Mouse (Mus musculus) neural tube, embryonic 10.5 days (tissue): ENCODE results near the gene Wdfy2.
A peak's percentile ranks its signal among the peaks of the same experiment; 100 is the strongest.
"Not testable (repeated sequence)": the region's sequence is repeated elsewhere in the genome, so short reads cannot be mapped to it uniquely, and the experiment has no call there.

Experiments
- DNase-seq: peaks from one replicate; pipeline ENCODE4 v3.0.0-alpha.2; 2017; ENCODE audit warnings: low spot score; ENCODE audit errors: extremely low spot score

Gene Wdfy2

DNA sequence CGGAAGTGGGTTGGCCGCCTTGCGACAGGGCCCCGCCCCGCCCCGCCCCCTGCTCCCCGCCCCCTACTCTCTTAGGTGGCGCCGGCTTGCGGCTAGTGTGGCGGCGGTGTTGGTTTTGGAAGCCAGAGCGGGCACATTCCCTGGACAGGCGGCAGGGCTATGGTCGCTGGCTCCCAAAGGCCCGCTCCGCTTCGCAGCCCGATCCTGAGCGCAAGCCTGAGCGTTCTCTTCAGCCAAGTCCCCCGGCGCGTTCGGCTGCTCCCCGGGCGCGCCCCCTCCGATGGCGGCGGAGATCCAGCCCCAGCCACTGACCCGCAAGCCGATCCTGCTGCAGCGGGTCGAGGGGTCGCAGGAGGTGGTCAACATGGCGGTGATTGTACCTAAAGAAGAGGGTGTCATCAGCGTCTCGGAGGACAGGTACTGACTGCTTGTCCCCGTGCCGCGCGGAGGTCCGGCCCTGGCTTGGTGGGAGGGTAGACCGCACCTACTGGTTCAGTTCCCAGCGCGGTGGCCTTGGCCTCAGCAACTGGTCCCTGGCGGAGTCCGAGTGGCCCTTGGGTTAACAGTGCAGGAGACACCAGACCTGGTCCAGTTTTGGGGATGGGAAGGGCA, at the start of gene Wdfy2:
Gene Wdfy2, plus strand, starts transcription at position 38 of the 612 bp plus-strand sequence.
- DNase-seq, result peak; percentile 70

DNA sequence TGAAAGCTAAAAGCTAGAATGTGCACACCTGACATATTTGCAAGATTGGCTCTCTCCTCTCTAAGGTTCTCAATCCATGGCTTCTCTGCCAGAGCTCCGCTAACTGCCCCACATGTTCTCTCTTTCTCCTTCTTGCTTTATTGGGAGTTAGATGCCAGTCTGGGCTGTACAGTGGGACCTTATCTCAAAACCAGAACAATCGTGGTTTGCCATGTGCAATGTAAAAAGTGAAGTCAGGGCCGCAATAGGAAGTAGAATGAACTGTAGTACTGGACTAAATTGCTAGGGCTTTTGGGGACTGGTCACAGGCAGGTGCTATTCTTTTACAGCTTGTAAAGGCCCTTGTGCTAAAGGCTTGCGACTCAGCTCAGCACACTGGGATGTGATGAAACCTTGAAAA, 48.2 kb upstream of the Wdfy2 start:
- DNase-seq, result no peak

DNA sequence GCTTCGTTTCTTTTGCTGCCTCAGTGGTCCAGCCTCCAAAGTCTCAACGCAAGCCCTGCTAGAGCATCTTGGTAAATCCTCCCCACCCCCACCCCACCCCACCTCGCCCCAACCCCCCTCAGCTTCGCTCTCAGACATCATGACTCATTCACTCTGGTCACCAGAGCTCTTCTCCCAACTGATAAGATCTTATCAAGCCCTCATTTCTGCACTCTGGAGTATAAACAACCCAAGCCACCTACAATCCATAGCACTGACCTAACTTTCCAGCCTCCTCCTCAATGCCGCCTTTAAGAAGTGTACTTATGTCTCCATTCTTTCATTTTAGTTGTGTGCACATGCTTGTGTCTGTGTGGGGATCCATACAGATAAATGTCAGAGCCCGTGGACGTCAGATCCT, 41.8 kb upstream of the Wdfy2 start:
- DNase-seq, result no peak

DNA sequence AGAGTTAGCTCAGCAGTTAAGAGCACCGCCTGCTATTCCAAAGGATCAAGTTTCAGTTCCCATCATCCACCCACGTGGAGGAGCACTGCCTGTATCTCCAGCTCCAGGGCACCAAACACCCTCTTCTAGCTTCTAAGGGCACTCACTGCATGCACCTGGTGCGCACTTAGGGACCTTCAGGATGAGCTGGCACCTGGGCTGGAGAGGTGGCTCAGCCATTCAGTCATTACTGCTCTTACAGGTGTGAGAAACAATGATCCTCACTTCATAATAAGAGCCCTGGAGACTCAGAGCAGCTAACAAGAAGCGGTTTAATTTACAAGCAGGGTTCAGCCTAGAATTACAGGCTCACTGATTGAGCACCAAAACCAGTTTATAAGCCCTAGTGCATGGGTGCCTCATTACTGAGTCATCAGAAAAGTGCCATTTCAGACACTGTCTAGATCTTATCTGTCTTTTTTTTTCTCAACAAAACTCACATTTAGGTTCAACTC, 38.8 kb upstream of the Wdfy2 start:
- peak; percentile 39 for DNase-seq

DNA sequence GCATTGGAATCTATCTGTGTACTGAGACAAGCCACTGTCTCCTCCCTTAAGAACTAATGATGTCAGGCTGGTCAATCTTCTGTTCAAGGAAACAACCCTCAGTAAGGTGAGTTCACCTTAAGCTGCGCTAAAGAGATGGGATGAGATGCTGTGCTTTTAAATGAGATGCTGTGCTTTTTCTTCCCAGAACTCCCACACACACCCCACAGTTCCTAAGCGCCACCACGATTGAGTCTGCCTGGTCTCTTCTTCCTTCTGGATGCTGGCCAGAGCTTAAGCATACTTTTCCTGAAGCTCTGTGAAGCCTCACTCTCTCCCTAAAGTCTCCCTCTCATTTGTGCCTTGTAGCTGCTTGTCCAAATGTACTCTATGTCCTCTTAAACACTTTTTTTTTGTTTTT, 36.7 kb upstream of the Wdfy2 start:
- no peak for DNase-seq

DNA sequence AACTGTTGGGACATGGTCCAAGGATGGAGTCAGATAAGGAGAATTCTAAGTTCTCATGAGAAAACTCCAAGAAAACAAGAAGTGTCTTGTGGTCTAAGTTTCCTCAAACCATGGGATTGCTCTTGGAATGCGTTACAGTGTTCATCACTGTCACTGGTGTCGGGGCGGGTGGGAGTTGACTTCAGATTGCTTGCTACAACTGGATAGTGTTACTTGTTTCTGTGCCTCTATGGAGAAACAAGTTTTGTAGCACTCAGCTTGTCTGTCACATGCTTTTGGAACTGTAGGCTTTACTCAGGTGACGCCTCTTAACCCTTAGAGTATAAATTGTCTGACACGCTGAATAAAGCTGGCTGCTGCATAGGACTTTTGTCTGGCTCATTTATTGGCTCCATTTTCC, 34.3 kb upstream of the Wdfy2 start:
- no peak for DNase-seq

DNA sequence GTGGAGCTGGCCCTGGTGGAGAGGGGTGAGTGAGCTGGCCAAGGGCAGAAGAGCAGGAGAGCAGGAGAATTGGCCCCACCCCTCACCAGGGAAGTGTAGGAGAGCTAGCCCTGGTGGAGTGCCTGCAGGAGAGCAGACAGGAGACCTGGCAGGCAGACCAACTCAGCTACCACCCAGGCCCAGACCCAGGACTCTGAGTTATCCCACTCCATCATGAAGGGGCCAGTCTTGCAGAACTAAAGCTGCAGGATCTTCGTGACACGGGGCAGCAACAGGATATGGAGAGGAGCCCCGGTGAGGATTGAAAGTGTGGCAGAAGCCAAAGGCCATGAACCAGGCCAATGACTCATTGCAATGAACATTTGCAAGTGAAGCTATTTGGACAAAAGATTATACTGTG, 30.6 kb upstream of the Wdfy2 start:
- no peak for DNase-seq

DNA sequence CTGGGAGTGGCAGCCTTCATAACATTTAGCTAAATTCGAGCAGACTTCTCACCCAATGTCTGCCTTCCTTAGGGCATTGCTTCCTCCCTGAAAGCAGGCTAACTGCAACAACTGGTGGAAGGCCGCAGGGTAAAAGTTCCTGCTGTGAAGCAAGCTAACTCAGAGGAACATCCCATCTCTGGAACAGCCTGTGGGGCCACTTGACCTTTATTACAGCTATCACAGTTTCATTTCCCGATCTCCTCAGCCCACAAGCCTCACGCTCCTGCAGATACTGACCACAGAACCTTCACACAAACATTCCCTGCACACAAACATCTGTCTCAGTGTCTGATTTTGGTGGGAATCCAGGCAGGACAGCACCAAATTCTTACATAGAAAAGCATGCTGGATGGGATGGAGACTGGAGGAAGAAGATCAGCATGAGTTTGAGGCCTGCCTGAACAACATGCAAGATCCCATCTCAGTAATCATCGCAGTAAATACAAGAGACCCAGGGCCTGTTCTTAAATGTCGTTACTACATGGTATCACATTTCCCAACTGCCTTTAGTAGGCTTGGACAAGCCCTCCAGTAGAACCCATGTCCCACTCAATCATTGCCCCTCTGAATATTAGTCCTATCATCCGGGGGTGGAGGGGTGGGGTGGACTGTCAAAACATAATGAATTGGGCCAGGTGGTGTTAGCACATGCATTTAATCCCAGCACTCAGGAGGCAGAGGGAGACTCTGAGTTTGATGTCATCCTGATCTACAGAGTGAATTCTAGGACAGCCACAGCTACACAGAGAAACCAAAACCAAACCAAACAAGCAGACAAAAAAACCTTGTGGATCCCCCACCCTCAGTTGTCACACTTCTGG, 28.6 kb upstream of the Wdfy2 start:
- no peak for DNase-seq

DNA sequence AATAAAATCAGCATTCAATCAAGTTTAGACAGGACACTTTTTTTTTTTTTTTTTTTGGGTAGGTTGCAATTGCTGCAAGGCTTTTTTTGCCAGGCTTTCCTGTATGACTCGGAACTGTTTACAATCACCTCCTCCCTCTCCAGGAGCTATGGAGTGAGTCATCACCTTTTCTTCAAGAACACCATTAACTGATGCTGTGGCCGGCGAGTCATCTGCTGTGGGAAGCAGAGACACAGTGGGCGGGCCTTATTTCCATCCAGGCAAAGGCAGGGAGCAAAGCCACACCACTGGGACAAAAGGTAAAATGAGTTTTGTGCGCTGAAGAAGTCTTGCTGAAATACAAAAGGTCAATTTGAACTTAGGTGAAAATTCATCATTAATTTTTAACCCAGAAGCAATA, 24.7 kb upstream of the Wdfy2 start:
- no peak for DNase-seq

DNA sequence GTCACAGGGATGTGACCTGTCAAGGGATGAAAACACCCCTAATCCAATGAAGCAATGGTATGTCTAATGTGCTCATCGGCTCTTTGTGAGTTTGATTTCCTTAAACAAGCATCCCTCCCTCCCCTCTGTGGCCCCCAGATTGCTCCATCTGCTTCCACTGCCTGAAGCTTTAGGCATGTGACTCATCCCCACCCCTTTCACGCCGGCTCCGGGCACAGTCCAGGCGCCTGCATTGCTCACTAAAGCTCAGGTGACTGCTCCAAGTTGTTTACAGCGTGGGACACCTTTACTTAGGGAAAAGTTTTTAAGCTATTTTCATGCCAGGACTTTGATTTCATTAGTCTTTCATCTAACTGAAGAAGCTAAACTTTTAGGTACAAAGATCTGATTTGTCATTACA, 22.9 kb upstream of the Wdfy2 start:
- no peak for DNase-seq

DNA sequence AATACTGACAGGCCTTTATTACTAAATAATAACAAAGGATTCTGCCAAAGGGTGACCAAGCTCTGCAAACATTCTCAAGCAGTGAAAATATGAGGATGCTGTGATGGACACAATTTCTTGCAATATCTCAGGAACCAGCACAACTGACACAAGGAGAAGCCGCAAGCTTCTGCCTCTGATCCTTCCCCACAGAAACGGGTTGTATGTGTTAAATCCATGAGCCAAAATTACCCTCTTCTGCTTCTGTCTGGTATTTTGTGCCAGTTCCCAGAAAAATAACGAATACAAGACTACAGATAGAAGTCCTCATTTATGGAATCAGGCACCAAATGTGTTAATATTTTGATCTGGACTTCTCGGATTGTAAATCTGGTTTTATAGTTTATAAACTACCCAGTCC, 20.7 kb upstream of the Wdfy2 start:
- no peak for DNase-seq

DNA sequence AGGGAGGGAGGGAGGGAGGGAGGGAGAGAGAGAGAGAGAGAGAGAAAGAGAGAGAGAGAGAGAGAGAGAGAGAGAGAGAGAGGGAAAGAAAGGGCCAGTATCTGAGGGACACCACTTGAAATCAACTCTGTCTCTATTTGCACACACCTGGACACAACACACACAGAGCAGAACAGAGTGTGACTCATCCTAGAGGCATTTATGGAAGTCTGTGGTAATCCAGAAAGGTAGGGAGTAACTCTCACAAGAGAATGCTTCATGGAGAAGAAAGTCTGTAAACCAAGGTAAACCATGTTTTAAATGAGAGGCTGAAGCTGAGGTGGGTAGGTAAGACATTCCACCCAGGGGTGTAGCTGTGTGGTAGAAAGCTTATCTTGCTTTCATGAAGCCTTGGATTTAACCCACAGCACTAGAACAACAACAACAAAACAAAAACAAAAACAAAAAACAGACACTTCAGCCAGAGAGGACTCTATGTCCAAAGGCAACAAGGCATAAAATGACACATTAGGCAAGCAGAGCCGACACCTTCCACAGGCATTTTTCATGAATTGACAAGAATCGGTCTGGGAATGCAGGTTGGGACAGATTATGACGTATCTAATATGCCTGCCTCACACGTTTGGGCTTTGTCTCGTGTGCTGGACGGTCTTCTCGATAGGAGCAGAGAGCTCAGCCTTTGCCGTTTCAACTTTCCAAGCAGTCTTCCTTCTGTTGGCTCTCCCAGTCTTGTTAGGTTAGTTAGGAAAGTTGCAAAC, 11.7 kb upstream of the Wdfy2 start:
- DNase-seq, result no peak

DNA sequence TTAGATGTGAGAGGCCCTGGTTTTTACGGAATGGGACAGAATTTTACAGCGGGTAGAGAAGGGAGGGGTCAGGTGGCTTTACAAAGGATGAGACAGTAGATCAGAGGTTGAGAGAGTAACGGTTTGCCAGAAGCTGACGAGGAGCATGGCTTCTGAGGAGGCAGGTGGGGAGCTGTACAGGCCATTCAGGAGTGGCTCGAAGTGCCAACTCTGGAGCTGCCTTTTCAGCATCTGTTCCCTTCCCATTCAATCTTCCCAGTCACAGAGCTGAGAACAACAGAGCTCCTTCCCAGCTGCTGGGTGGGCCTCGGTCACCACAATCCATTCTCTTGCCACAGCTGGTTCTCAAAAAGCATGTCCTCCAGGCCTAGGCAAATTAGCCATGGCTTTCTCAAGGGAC, 8.2 kb upstream of the Wdfy2 start:
- DNase-seq, result no peak

DNA sequence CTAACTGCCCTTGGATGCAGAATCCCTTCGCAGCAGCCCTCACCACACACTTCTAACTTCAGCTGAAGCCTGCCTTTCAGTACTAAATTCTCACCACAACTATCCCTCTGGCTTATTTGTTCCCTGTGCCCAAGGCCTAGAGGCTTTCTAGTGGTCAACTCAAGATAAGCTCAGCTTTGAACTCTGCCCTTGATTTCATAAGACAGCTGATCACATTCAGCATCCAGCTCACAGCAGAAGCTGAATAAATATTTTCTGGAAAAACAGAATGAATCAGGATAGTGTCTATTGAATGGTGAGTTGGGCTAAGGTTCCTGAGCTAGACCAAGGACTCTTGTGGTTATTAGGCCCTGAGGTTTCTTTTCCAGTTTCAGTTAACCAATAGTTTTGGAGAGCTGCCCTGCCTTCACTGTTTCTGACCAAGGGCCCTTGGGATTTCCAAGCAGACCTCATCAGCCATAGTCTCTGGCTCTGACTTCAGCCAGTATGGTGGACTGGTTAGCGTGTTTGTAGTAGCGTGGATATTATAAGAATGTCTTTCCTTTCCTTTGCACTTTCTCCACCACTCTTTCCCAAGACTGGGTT, 5.7 kb upstream of the Wdfy2 start:
- DNase-seq, result no peak

DNA sequence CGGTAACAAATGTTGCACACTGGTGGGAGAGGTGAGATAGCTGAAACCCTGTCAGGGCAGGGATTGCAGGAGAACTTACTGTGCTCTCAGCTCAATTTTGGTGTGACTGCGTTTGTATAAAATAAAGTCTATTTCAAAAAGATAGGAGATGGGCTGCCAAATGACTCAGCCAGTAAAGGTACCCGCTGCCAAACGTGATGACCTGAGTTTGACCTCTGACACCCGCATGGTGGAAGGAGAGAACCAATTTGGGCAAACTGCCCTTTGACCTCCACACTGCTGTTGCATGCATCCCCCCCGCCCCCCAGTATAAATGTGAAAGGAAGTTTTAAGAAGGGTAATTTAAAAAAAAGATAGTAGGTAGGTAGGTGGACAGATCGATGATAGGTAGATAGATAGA, 4.4 kb upstream of the Wdfy2 start:
- no peak for DNase-seq

DNA sequence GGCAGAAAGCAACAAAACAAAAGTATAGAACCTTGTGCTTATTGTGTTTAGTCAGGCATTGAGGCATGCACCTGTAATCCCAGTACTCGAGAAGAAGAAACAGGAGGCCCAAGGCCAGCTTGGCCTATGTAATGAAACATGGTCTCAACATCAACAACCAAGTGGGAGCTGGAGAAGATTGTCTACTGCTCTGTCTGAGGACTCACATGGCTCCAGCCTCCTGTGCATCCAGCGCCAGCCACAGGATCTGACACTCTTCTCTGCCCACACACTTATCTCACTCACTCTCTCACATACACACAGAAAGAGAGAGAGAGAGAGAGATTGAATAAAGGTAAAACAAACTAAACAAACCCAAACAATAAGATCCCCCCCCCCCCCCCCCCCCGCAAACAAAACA, 3.9 kb upstream of the Wdfy2 start:
- no peak for DNase-seq

DNA sequence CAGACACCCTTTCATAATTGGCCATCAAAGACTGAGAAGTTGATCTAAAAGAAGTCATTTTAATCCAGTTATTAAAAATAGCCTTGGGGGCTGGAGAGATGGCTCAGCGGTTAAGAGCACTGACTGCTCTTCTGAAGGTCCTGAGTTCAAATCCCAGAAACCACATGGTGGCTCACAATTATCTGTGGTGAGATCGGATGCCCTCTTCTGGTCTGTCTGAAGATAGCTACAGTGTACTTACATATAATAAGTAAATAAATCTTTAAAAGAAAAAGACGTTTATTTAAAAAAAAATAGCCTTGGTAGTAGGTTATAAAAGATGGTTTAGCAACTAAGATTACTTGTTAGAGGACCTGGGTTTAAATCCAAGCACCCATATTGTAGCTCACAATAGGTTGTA, 1.7 kb upstream of the Wdfy2 start:
- DNase-seq, result not testable (repeated sequence)

DNA sequence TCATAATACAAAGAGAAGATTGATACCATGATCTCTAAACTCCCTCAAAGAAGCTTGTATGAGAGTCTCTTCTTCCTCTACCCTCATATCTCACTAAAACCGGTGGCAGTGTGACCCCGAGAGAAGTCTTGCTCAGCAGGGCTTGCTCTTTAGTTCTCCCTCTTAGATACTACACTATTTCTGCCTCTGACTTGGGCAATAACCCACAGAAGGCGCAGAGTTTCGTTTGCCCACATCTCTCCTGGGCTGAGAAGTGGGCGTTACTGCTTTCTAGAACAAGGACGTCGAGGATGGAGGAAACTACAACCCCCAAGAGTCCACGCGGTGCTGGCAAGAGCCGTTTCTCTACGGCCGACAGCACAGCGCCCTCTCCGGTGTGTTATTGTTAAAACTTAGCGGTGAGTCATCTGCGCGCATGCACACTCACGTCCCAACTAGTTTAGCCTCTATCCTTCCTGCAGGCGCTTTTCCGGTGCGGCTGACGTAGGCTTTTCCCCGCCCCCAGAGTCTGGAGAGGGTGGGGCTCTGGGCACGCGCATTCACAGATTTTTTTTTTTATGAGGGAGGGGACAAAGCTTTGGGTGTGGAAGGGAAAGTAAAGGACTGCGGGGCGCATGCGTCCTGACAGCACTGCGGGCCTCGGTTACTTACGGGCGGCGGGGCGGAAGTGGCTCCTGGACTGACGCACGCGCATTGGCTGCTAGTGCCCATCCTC, 395 bp upstream of the Wdfy2 start:
- DNase-seq, result peak; percentile 98

DNA sequence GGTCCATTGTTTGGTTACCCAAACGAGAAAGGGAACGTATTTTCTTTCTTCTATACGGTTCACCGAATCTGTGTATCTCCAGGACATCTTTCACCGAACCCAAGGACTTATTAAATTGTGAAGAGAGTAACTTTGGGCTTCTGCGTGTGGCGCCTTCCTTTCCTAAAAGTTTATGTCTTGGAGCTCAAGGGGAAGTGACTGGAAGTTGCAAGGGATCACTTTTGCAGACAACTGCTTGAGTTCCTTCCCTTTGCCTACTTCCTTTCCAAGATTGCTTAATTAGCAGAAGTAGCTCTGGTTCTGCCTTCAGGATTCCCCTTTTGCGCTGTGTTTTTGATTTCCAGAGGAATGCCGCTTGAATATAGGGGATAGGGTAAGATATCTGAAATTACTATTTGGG, 858 bp downstream of the Wdfy2 start:
- DNase-seq, result no peak

DNA sequence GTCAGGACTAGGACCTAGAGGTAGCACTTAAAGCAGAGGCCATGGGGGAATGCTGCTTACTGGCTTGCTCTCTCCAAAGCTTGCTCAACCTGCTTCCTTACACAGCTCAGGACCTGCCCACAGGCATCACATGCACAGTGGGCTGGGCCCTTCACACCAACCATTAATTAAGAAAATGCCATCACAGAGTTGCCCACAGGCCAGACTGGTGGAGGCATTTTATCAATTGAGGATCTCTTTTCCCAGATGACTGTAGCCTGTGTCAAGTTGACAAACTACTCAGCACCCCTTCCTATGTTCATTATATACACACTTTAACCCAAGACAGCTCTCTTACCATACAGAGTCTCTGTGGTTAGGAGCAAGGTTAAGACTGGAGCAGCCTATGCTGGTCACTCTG, 4.2 kb downstream of the Wdfy2 start:
- DNase-seq, result no peak

DNA sequence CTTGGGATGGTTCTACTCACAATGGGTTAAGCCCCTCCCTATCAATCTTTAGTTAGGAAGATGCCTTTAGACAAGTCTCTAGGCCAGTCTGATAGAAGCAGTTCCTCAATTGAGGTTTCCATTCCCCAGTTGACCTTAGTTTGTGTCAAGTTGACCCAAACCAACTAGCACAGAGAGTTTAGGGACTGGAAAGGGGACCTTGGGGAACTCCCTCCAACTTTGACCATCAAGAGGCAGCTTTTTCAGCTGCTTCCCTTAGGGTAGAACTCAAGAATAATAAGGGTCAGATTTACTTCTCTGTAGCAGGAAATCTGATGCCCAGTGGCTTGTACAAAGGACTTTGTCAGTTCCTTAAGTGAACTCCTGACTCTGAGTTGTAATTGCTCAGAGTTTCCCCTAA, 5.0 kb downstream of the Wdfy2 start:
- DNase-seq, result no peak
